Mouse (Mus musculus) limb, embryonic 14.5 days (tissue): ENCODE results near the gene Ust. TPM values are rescaled to one million over a fixed set of nuclear protein-coding genes. Genes with fewer than 3 reads are reported as not detected.

Source experiments
- ATAC-seq: fragments of 200-750 bp; cut with Nextera tagmentation; 2 replicates; pipeline ENCODE4 v1.8.0; 2017; ENCODE audit warnings: low read depth, moderate number of reproducible peaks, moderate TSS enrichment; ENCODE audit not compliant: low FRiP score
- DNase-seq: peaks from one replicate; pipeline ENCODE4 v3.0.0-alpha.2; 2015; ENCODE audit warnings: low spot score
- H3K27ac ChIP-seq: fragments of 300-500 bp; sonication (generic); replicated peaks from 2 replicates; pipeline ENCODE4 v1.5.1; 2014; ENCODE audit warnings: low read depth, mild to moderate bottlenecking, low read length, moderate library complexity, mixed read lengths
- H3K27me3 ChIP-seq: fragments of 300-500 bp; sonication (generic); 2 replicates; pipeline ENCODE4 v1.6.1; 2014; ENCODE audit warnings: low read length, mixed read lengths; ENCODE audit not compliant: control insufficient read depth, insufficient read depth
- H3K36me3 ChIP-seq: fragments of 300-500 bp; sonication (generic); 2 replicates; pipeline ENCODE4 v1.6.1; 2014; ENCODE audit warnings: mild to moderate bottlenecking, low read length, moderate library complexity, mixed read lengths; ENCODE audit not compliant: control insufficient read depth, insufficient read depth
- H3K4me1 ChIP-seq: fragments of 300-500 bp; sonication (generic); 2 replicates; pipeline ENCODE4 v1.6.1; 2014; ENCODE audit warnings: antibody characterized with exemption, low read length, mixed read lengths; ENCODE audit not compliant: control insufficient read depth, insufficient read depth
- H3K4me2 ChIP-seq: fragments of 300-500 bp; sonication (generic); replicated peaks from 2 replicates; pipeline ENCODE4 v1.6.1; 2014; ENCODE audit warnings: low read depth, mild to moderate bottlenecking, low read length, moderate library complexity; ENCODE audit not compliant: severe bottlenecking
- H3K4me3 ChIP-seq: fragments of 300-500 bp; sonication (generic); replicated peaks from 2 replicates; pipeline ENCODE4 v1.5.1; 2014; ENCODE audit warnings: low read length
- H3K9ac ChIP-seq: fragments of 300-500 bp; sonication (generic); 2 replicates; pipeline ENCODE4 v1.6.1; 2014; ENCODE audit warnings: mild to moderate bottlenecking, low read depth, low read length, moderate library complexity; ENCODE audit not compliant: severe bottlenecking
- H3K9me3 ChIP-seq: fragments of 300-500 bp; sonication (generic); 2 replicates; pipeline ENCODE4 v1.6.1; 2016; ENCODE audit warnings: low read length; ENCODE audit not compliant: control insufficient read depth
- POLR2A ChIP-seq: fragments of 200-500 bp; IDR thresholded peaks from 2 replicates; pipeline ENCODE4 v1.8.0; 2012; ENCODE audit warnings: inconsistent platforms, mild to moderate bottlenecking, moderate library complexity, borderline replicate concordance; ENCODE audit not compliant: insufficient read depth, insufficient read length; ENCODE audit errors: extremely low read depth
- WGBS: fragments of 180-500 bp; shearing (Covaris S2); extraction: QIAGEN DNeasy Blood & Tissue Kit; methylation state at CpG from one replicate; pipeline ENCODE4 v1.1.7; 2014; 5-methylcytosine and 5-hydroxymethylcytosine counted together
- polyA plus RNA-seq, 2 experiments: library from polyadenylated mRNA; depleted of rRNA in 1 of 2; stranded (reverse) in 1 of 2; unstranded in 1 of 2; fragments of >200 nt; fragmentation: Nextera tagmentation in 1 of 2; extraction: Ambion mirVana in 1 of 2; gene quantifications; 2 replicates each; pipeline versions ENCODE4 v1.2.1 to v1.2.3; 2012 to 2014

Ust gene
- polyA plus RNA-seq, 2 experiments: 9.9 to 14.5 TPM

- H3K4me3 ChIP-seq: no peak overlapping the region
- WGBS: 23% methylated on average over 2 of the region's 2 CpGs
- TF ChIP-seq POLR2A: no peak
- H3K4me2 ChIP-seq: no peak overlapping the region
- H3K27me3 ChIP-seq: no peaks in the 10 kb centered on the region
- DNase-seq: no peak
- H3K9ac ChIP-seq: no peak overlapping the region
- H3K9me3 ChIP-seq: no peaks in the 10 kb centered on the region
- no peaks in the 10 kb centered on the region for H3K36me3 ChIP-seq
- no peak overlapping the region; the same call in 1 of the 2 replicates for H3K27ac ChIP-seq
- peaks cover 7% of the 10 kb centered on the region for H3K4me1 ChIP-seq
- ATAC-seq: no peak
Measured at GRCm38 (mm10) chr10:8342556-8342955, 176.1 kb downstream of the Ust start.

- H3K9me3 ChIP-seq: no peaks in the 10 kb centered on the region
- H3K27me3 ChIP-seq: no peaks in the 10 kb centered on the region
- ATAC-seq: no peak
- peaks cover 7% of the 10 kb centered on the region for H3K4me1 ChIP-seq
- no peak overlapping the region for H3K4me2 ChIP-seq
- no peak overlapping the region for H3K27ac ChIP-seq
- DNase-seq: no peak
- no peaks in the 10 kb centered on the region for H3K36me3 ChIP-seq
- no peak overlapping the region for H3K9ac ChIP-seq
- no peak for TF ChIP-seq POLR2A
- H3K4me3 ChIP-seq: no peak overlapping the region
- WGBS: 85% methylated on average over 12 of the region's 12 CpGs
Measured at GRCm38 (mm10) chr10:8339645-8340428, 178.8 kb downstream of the Ust start.

GRCm38 (mm10) chr10:8336601-8337000 lies 182.0 kb downstream of the Ust start:
- ATAC-seq (no peak), DNase-seq (no peak)

GRCm38 (mm10) chr10:8330958-8331357 lies 187.7 kb downstream of the Ust start:
- no peak overlapping the region for H3K9ac ChIP-seq
- 83% methylated on average over 5 of the region's 5 CpGs for WGBS
- 0 out of 2 replicates have a peak, but pooled peaks cover 3% of the 10 kb centered on the region for H3K9me3 ChIP-seq
- DNase-seq: no peak
- H3K27me3 ChIP-seq: no peaks in the 10 kb centered on the region
- no peak for TF ChIP-seq POLR2A
- no peak overlapping the region for H3K4me2 ChIP-seq
- no peaks in the 10 kb centered on the region for H3K36me3 ChIP-seq
- H3K4me3 ChIP-seq: no peak overlapping the region
- ATAC-seq: peak; percentile 62; the same call in 1 of the 2 replicates
- H3K4me1 ChIP-seq: no peaks in the 10 kb centered on the region
- H3K27ac ChIP-seq: no peak overlapping the region

More at GRCm38 (mm10) chr10:8336601-8337000, 182.0 kb downstream of the Ust start:
- Histone ChIP-seq H3K4me1 (no peaks in the 10 kb centered on the region; the same call in none of the 2 replicates), H3K27me3 (no peaks in the 10 kb centered on the region), H3K4me3 (no peak overlapping the region), H3K9me3 (no peaks in the 10 kb centered on the region), H3K4me2 (no peak overlapping the region), H3K9ac (no peak overlapping the region), H3K27ac (no peak overlapping the region), H3K36me3 (no peaks in the 10 kb centered on the region)
- no peak for TF ChIP-seq POLR2A
- WGBS: 63% methylated on average over 1 of the region's 1 CpGs

- WGBS: 89% methylated on average over 8 of the region's 8 CpGs
- DNase-seq (no peak), ATAC-seq (no peak)
- Histone ChIP-seq H3K36me3 (no peaks in the 10 kb centered on the region), H3K27ac (no peak overlapping the region), H3K9ac (no peak overlapping the region), H3K4me3 (no peak overlapping the region), H3K27me3 (no peaks in the 10 kb centered on the region), H3K9me3 (0 out of 2 replicates have a peak, but pooled peaks cover 3% of the 10 kb centered on the region), H3K4me1 (no peaks in the 10 kb centered on the region), H3K4me2 (no peak overlapping the region)
- no peak for TF ChIP-seq POLR2A
Measured at GRCm38 (mm10) chr10:8330006-8330405, 188.6 kb downstream of the Ust start.
